Mouse (Mus musculus): ENCODE results near the gene Abcd1. TPM values are rescaled to one million over a fixed set of nuclear protein-coding genes. Genes with fewer than 3 reads are reported as not detected.
"Not testable (repeated sequence)": the region's sequence is repeated elsewhere in the genome, so short reads cannot be mapped to it uniquely, and the experiment has no call there.

Abcd1 gene
- total RNA-seq, 2 experiments from 2014 or later, result 6.4 to 12.1 TPM

- ATAC-seq (replicated peaks; ENCODE audit: low FRiP score, low TSS enrichment, poor library complexity, severe bottlenecking), result peak; percentile 81
These were observed 21.8 kb downstream of the Abcd1 start for GRCm38 (mm10) chrX:73738155-73738554.

- ATAC-seq (replicated peaks; ENCODE audit: low FRiP score, low TSS enrichment, poor library complexity, severe bottlenecking), result no peak
These were observed 22.8 kb downstream of the Abcd1 start for GRCm38 (mm10) chrX:73739151-73739550.

- not testable (repeated sequence) for ATAC-seq (replicated peaks; ENCODE audit: low FRiP score, low TSS enrichment, poor library complexity, severe bottlenecking)
These were observed 23.4 kb downstream of the Abcd1 start for GRCm38 (mm10) chrX:73739841-73740240.

GRCm38 (mm10) chrX:73744774-73745481, 28.5 kb downstream of the Abcd1 start:
- ATAC-seq (replicated peaks; ENCODE audit: low FRiP score, low TSS enrichment, poor library complexity, severe bottlenecking), result no peak

- no peak for ATAC-seq (replicated peaks; ENCODE audit: low FRiP score, low TSS enrichment, poor library complexity, severe bottlenecking)
These were observed 32.6 kb downstream of the Abcd1 start for GRCm38 (mm10) chrX:73748977-73749376.

GRCm38 (mm10) chrX:73756334-73757140, 40.1 kb downstream of the Abcd1 start, which contains the start of gene Plxnb3:
Plxnb3 (plus strand) TSS chrX:73757090.
- no peak for ATAC-seq (replicated peaks; ENCODE audit: low FRiP score, low TSS enrichment, poor library complexity, severe bottlenecking)

- no peak for ATAC-seq (replicated peaks; ENCODE audit: low FRiP score, low TSS enrichment, poor library complexity, severe bottlenecking)
These were observed 42.4 kb downstream of the Abcd1 start for GRCm38 (mm10) chrX:73758611-73759290.

- no peak for ATAC-seq (replicated peaks; ENCODE audit: low FRiP score, low TSS enrichment, poor library complexity, severe bottlenecking)
These were observed 48.9 kb downstream of the Abcd1 start for GRCm38 (mm10) chrX:73765311-73765710.

- 0 out of 2 replicates have a peak, but pooled peaks have one; percentile 58 for ATAC-seq (replicated peaks; ENCODE audit: low FRiP score, low TSS enrichment, poor library complexity, severe bottlenecking)
These were observed 50.9 kb downstream of the Abcd1 start for GRCm38 (mm10) chrX:73767267-73767666.

- no peak for ATAC-seq (replicated peaks; ENCODE audit: low FRiP score, low TSS enrichment, poor library complexity, severe bottlenecking)
These were observed 57.9 kb downstream of the Abcd1 start, which contains the start of gene Srpk3 for GRCm38 (mm10) chrX:73774168-73774760. Srpk3 (plus strand) TSS chrX:73774405.

- ATAC-seq (replicated peaks; ENCODE audit: low FRiP score, low TSS enrichment, poor library complexity, severe bottlenecking), result no peak
These were observed 58.5 kb downstream of the Abcd1 start for GRCm38 (mm10) chrX:73774802-73775483.

- ATAC-seq (replicated peaks; ENCODE audit: low FRiP score, low TSS enrichment, poor library complexity, severe bottlenecking), result no peak
These were observed 65.8 kb downstream of the Abcd1 start for GRCm38 (mm10) chrX:73782227-73782626.

- no peak for ATAC-seq (replicated peaks; ENCODE audit: low FRiP score, low TSS enrichment, poor library complexity, severe bottlenecking)
These were observed 69.3 kb downstream of the Abcd1 start for GRCm38 (mm10) chrX:73785666-73786065.

GRCm38 (mm10) chrX:73786364-73787224, 70.2 kb downstream of the Abcd1 start, which contains the start of the genes Idh3g and Ssr4:
Idh3g (minus strand) TSS chrX:73786897.
Ssr4 (plus strand) TSS chrX:73787028.
- peak; percentile 93 for ATAC-seq (replicated peaks; ENCODE audit: low FRiP score, low TSS enrichment, poor library complexity, severe bottlenecking)

- ATAC-seq (replicated peaks; ENCODE audit: low FRiP score, low TSS enrichment, poor library complexity, severe bottlenecking), result no peak
These were observed 70.8 kb downstream of the Abcd1 start for GRCm38 (mm10) chrX:73787225-73787558.
